Mouse (Mus musculus) activated CD4-positive, CD25-positive, alpha-beta regulatory T cell, adult 9 weeks (primary cell): ENCODE results near the gene Foxq1. TPM values are rescaled to one million over a fixed set of nuclear protein-coding genes. Genes with fewer than 3 reads are reported as not detected.

Source experiments
- polyA plus RNA-seq: library from polyadenylated mRNA; unstranded; fragments of 100-300 nt; shearing (Covaris generic); gene quantifications from one replicate; pipeline ENCODE4 v1.2.1, GENCODE M21; 2017

Foxq1 gene
- not detected for polyA plus RNA-seq

DNA sequence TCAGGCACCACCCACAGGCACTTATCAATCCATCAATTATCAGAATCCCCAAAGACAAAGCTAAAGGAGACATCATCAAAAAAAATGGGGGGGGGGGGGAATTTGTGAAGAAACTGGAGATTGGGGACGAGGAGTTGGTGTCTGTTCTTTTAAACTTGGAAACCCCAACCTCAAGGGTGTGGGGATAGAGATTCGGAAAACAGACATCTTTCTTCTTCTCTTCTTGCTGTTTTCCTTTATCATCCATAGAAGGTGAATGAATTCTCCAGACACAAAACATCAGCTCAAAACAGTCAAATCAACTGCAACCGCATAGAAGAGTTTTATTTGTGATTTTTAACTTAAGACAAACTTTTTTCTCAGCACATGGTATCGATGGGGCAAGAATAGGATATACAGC, at the start of gene Foxq1:
TSS of gene Foxq1 (plus strand) at position 301 of the 400 bp plus-strand sequence.

GRCm38 (mm10) chr13:31558521-31559418, 2.8 kb downstream of the Foxq1 start, which contains the start of gene A530084C06Rik:
A530084C06Rik (minus strand) TSS chr13:31559333.

Other genes with a start within 250 kb of the Foxq1 start
- gene A530084C06Rik, start 3.2 kb downstream of the Foxq1 start, polyA plus RNA-seq, result not detected
- gene Foxf2, start 69.7 kb downstream of the Foxq1 start, polyA plus RNA-seq, result not detected